In genomic region chr1:131345422-131346419, GRCm38 (mm10) we compare ENCODE assay signal across 8 mouse cellular contexts.
DNase-seq lines count a peak whose midpoint lies in the region; ATAC-seq lines count a peak whose summit lies in the region.

No protein-coding gene starts in this region.

- DNase-seq in kidney, adult 11 months: peak; percentile 53
- no peak for DNase-seq in kidney, adult 18-20 months
- DNase-seq in heart, adult 18-20 months: peak; percentile 55 to 78
- DNase-seq in heart, postnatal 36 days: peak; percentile 15 to 37
- peak; percentile 32 for DNase-seq in lung, postnatal 14 days
- DNase-seq in embryo, embryonic 11 days: no peak
- DNase-seq in cerebellum, adult 11 months: no peak

- intact Hi-C loops in heart, postnatal 36 days (cut with DNase I): loop anchor here (2.0 to 5.0 kb wide), 3 partner anchors 37 to 181 kb away; partner anchors contain the start of genes Fam72a and Srgap2

- no peak for ATAC-seq in cerebellum, adult (ENCODE audit: insufficient number of reproducible peaks, low FRiP score, low TSS enrichment)

Comparison
In these comparisons a context has a peak if more than half of its experiments do, and no peak if none do; other contexts are left out.
1. DNase-seq: peak in kidney, adult 11 months (single experiment), heart, adult 18-20 months (2 of 2), heart, postnatal 36 days (2 of 2) and lung, postnatal 14 days (single experiment); none in kidney, adult 18-20 months (single experiment), embryo, embryonic 11 days (single experiment) and cerebellum, adult 11 months (single experiment).